Mouse (Mus musculus) olfactory bulb, adult 2 months (tissue): ENCODE measurements around the gene Calb2. TPM values are rescaled to one million over a fixed set of nuclear protein-coding genes. Genes with fewer than 3 reads are reported as not detected.

ENCODE experiments used
- H3K27ac ChIP-seq: fragments of 200-500 bp; 2 replicates; pipeline ENCODE4 v1.5.1; 2012; ENCODE audit warnings: low read depth, low read length; ENCODE audit not compliant: insufficient read depth
- H3K4me1 ChIP-seq: fragments of 200-500 bp; 2 replicates; pipeline ENCODE4 v1.6.1; 2012; ENCODE audit warnings: low read length; ENCODE audit not compliant: control insufficient read depth, insufficient read depth
- H3K4me3 ChIP-seq: fragments of 200-500 bp; 2 replicates; pipeline ENCODE4 v1.5.1; 2012; ENCODE audit warnings: mild to moderate bottlenecking, low read depth, low read length, moderate library complexity; ENCODE audit not compliant: insufficient read depth
- CTCF ChIP-seq: fragments of 200-500 bp; IDR thresholded peaks from 2 replicates; pipeline ENCODE4 v1.5.1; 2012; ENCODE audit warnings: low read depth, mild to moderate bottlenecking, low read length, moderate library complexity; ENCODE audit not compliant: insufficient read depth
- POLR2A ChIP-seq: fragments of 200-500 bp; IDR thresholded peaks from 2 replicates; pipeline ENCODE4 v1.6.1; 2012; ENCODE audit warnings: mild to moderate bottlenecking, low read depth, low read length, moderate library complexity; ENCODE audit not compliant: insufficient read depth
- WGBS: fragments of 180-500 bp; shearing (Covaris S2); methylation state at CpG from one replicate; pipeline ENCODE4 v1.1.7; 2018; 5-methylcytosine and 5-hydroxymethylcytosine counted together
- polyA plus RNA-seq: library from polyadenylated mRNA; stranded (reverse); fragments of >200 nt; gene quantifications from 2 replicates; pipeline ENCODE4 v1.2.4, GENCODE M21; 2012; ENCODE audit warnings: low replicate concordance; ENCODE audit not compliant: missing spikeins, insufficient read depth, insufficient read length

The Calb2 gene
- polyA plus RNA-seq, 1 experiment: not detected

GRCm38 (mm10) chr8:110183748-110184147, 15.7 kb upstream of the Calb2 start:
- Histone ChIP-seq H3K27ac (no peak overlapping the region), H3K4me3 (no peak overlapping the region), H3K4me1 (peaks cover 17% of the 10 kb centered on the region)
- WGBS: 63% methylated on average over 11 of the region's 11 CpGs
- TF ChIP-seq CTCF (no peak), POLR2A (no peak)

- 56% methylated on average over 11 of the region's 11 CpGs for WGBS
- TF ChIP-seq CTCF (no peak), POLR2A (no peak)
- Histone ChIP-seq H3K4me1 (peaks cover 20% of the 10 kb centered on the region), H3K4me3 (no peak overlapping the region), H3K27ac (no peak overlapping the region)
Measured at GRCm38 (mm10) chr8:110182735-110183367, 14.8 kb upstream of the Calb2 start.

DNA sequence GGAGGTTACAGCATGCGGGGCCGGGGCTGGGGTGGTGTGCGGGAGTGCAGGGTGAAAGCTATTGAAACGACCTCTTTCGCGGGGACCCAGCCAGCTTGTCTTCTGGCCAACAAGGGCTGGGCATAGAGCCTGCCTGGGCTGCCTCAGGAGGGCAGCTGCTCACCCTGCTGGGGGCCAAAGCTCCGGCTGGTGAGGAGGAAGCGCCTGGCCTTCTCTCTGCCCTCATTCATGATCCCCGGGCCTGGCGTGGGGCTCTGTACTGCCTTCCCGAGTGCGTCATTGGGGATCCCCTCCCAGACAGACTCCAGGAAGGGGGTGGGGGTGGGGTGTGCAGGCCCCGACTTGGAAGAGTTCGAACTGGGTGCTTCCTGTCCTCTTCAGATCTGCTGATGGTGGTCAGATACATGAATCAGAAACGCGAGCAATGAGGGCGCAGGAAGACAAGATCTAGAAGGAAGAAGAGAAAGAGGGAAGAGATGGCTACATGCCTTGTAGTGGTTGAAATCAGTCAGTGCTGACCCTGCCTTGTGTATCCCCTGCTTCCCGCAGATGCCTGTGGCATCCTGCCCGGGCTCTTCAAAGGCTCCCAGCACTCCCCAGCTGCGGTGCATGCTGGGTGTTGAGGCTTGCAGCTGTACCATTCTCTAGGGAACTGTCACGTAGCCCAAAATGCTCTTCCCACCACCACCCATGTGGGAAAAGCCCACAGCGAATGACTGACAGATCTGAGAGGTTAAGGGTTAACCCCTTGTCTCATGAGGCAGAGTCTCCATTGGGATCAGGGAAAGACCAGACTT, 9.5 kb upstream of the Calb2 start:
- 23% methylated on average over 22 of the region's 22 CpGs for WGBS
- Histone ChIP-seq H3K27ac (no peak overlapping the region), H3K4me1 (peaks cover 22% of the 10 kb centered on the region), H3K4me3 (no peak overlapping the region)
- TF ChIP-seq POLR2A (no peak), CTCF (no peak)

DNA sequence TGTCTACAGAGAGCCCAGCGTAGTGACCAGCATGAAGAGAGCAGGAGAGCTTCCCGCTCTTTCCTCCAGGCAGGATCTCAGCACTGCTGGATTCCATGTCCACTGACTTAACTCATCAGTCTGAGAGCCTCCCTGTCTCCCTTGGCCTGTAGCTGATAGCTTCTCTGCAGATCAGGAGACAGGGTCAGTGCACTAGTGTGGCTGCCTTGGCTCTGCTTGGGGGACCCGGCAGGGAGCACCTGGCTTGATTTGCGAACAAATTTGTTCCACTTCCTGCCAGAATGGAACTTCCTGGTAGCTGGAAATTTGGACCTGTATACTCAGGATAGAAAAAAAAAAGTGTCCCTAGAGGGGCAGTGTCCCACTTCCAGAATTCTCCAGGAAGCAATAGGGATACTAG, 6.8 kb upstream of the Calb2 start:
- TF ChIP-seq POLR2A (no peak), CTCF (no peak)
- WGBS: 86% methylated on average over 4 of the region's 4 CpGs

GRCm38 (mm10) chr8:110172161-110172560, 4.2 kb upstream of the Calb2 start:
- Histone ChIP-seq H3K27ac (no peak overlapping the region), H3K4me1 (peaks cover 9% of the 10 kb centered on the region), H3K4me3 (no peak overlapping the region)
- TF ChIP-seq POLR2A (no peak), CTCF (no peak)
- 52% methylated on average over 6 of the region's 6 CpGs for WGBS

More for the DNA sequence above, 6.8 kb upstream of the Calb2 start:
- H3K4me3 ChIP-seq: no peak overlapping the region
- H3K4me1 ChIP-seq: peaks cover 24% of the 10 kb centered on the region
- H3K27ac ChIP-seq: no peak overlapping the region

GRCm38 (mm10) chr8:110166270-110166669, 1.7 kb downstream of the Calb2 start:
- TF ChIP-seq CTCF: no peak
- TF ChIP-seq POLR2A: no peak
- Histone ChIP-seq H3K27ac (no peak overlapping the region), H3K4me3 (peak overlapping the region; percentile 40), H3K4me1 (0 out of 2 replicates have a peak, but pooled peaks cover 2% of the 10 kb centered on the region)
- 65% methylated on average over 8 of the region's 8 CpGs for WGBS

- no peak overlapping the region for H3K27ac ChIP-seq
- 60% methylated on average over 6 of the region's 6 CpGs for WGBS
- H3K4me3 ChIP-seq: peak overlapping the region; percentile 18; the same call in 1 of the 2 replicates
- no peak for TF ChIP-seq POLR2A
- TF ChIP-seq CTCF: no peak
- no peaks in the 10 kb centered on the region for H3K4me1 ChIP-seq
Measured at GRCm38 (mm10) chr8:110162007-110162406, 6.0 kb downstream of the Calb2 start.

GRCm38 (mm10) chr8:110152951-110153350, 15.1 kb downstream of the Calb2 start:
- 69% methylated on average over 6 of the region's 6 CpGs for WGBS
- Histone ChIP-seq H3K27ac (no peak overlapping the region), H3K4me1 (peaks cover 4% of the 10 kb centered on the region; the same call in 1 of the 2 replicates), H3K4me3 (no peak overlapping the region)
- no peak for TF ChIP-seq POLR2A
- no peak for TF ChIP-seq CTCF

DNA sequence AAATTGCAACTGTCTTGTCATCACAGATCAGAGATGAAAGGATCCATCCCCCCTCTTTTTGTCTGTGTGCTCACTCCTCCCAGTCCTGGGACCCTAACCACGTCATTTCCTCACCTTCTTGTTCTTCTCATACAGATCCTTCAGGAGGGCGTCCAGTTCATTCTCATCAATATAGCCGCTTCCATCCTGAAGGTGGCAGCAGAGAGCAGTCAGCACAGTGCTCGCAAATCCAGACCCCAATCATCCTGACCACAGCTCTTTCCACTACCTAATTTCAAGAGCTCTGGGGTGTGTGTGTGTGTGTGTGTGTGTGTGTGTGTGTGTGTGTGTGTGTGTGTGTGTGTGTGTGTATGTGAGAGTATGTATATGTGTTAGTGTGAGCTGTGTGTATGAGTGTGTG, 22.5 kb downstream of the Calb2 start:
- WGBS: 1% methylated on average over 4 of the region's 4 CpGs
- Histone ChIP-seq H3K4me3 (no peak overlapping the region), H3K27ac (no peak overlapping the region), H3K4me1 (no peaks in the 10 kb centered on the region)
- TF ChIP-seq CTCF (peak; percentile 64), POLR2A (no peak)
